Mouse (Mus musculus) forebrain, embryonic 10.5 days (tissue): ENCODE results near the gene Cpn1. TPM values are rescaled to one million over a fixed set of nuclear protein-coding genes. Genes with fewer than 3 reads are reported as not detected.

Experiments used
- DNase-seq: peaks from one replicate; pipeline ENCODE4 v3.0.0-alpha.2; 2017; ENCODE audit warnings: low spot score; ENCODE audit errors: extremely low spot score
- H3K27ac ChIP-seq: fragments of 300-500 bp; sonication (generic); 2 replicates; pipeline ENCODE4 v1.5.1; 2016; ENCODE audit warnings: mild to moderate bottlenecking
- H3K27me3 ChIP-seq: fragments of 300-500 bp; sonication (generic); 2 replicates; pipeline ENCODE4 v1.6.1; 2016; ENCODE audit warnings: mild to moderate bottlenecking; ENCODE audit not compliant: poor library complexity, severe bottlenecking
- H3K36me3 ChIP-seq: fragments of 300-500 bp; sonication (generic); replicated peaks from 2 replicates; pipeline ENCODE4 v1.6.1; 2016; ENCODE audit warnings: mild to moderate bottlenecking, moderate library complexity
- H3K4me1 ChIP-seq: fragments of 300-500 bp; sonication (generic); 2 replicates; pipeline ENCODE4 v1.6.1; 2016
- H3K4me3 ChIP-seq: fragments of 300-500 bp; sonication (generic); 2 replicates; pipeline ENCODE4 v1.5.1; 2016; ENCODE audit warnings: mild to moderate bottlenecking, moderate library complexity
- H3K9me3 ChIP-seq: fragments of 300-500 bp; sonication (generic); 2 replicates; pipeline ENCODE4 v1.6.1; 2016; ENCODE audit warnings: mild to moderate bottlenecking, moderate library complexity
- WGBS: fragments of 180-500 bp; shearing (Covaris S2); methylation state at CpG from one replicate; pipeline ENCODE4 v1.1.7; 2016; 5-methylcytosine and 5-hydroxymethylcytosine counted together
- polyA plus RNA-seq: library from polyadenylated mRNA; unstranded; fragments of >200 nt; fragmentation: Nextera tagmentation; extraction: Ambion mirVana; gene quantifications from 2 replicates; pipeline ENCODE4 v1.2.1, GENCODE M21; 2016

Cpn1 gene
- polyA plus RNA-seq, 1 experiment from 2014 or later: 0.48 TPM

- WGBS: 88% methylated on average over 5 of the region's 5 CpGs
- peaks cover 2% of the 10 kb centered on the region; the same call in 1 of the 2 replicates for H3K36me3 ChIP-seq
Observed at GRCm38 (mm10) chr19:43927967-43928366, 58.4 kb downstream of the Cpn1 start.

DNA sequence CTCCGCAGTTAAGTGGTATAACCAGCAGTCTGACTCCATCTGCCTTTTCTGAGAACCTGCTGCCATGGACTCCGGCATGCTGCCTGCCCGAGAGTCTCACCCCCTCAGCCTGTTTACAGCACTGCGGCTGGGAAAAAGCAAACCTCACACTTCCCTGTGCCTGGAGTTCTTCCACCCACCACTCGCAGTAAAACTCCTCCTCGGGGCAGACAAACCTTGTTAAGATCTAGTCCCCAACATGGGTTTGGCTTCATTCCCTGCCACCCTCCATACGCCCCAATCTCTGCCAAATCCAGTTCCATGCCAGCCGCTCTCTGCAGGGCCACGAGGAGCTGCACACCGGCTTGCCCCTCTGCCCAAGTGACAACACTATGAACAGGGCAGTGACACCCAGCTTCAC, 59.3 kb downstream of the Cpn1 start:
- H3K9me3 ChIP-seq: peaks cover 5% of the 10 kb centered on the region
- H3K27me3 ChIP-seq: peaks cover 4% of the 10 kb centered on the region; the same call in 1 of the 2 replicates
- DNase-seq: no peak
- WGBS: 85% methylated on average over 10 of the region's 10 CpGs
- peaks cover 2% of the 10 kb centered on the region; the same call in 1 of the 2 replicates for H3K36me3 ChIP-seq
- H3K4me3 ChIP-seq: no peak overlapping the region
- no peak overlapping the region for H3K27ac ChIP-seq
- peaks cover 18% of the 10 kb centered on the region for H3K4me1 ChIP-seq

More at GRCm38 (mm10) chr19:43927967-43928366, 58.4 kb downstream of the Cpn1 start:
- Histone ChIP-seq H3K4me1 (peaks cover 18% of the 10 kb centered on the region), H3K4me3 (no peak overlapping the region), H3K9me3 (peaks cover 3% of the 10 kb centered on the region), H3K27ac (no peak overlapping the region), H3K27me3 (peaks cover 4% of the 10 kb centered on the region; the same call in 1 of the 2 replicates)
- no peak for DNase-seq

GRCm38 (mm10) chr19:43926141-43926987, 60.0 kb downstream of the Cpn1 start:
- peaks cover 10% of the 10 kb centered on the region; the same call in 1 of the 2 replicates for H3K27me3 ChIP-seq
- H3K9me3 ChIP-seq: peaks cover 5% of the 10 kb centered on the region
- H3K4me1 ChIP-seq: peaks cover 18% of the 10 kb centered on the region
- no peak overlapping the region for H3K27ac ChIP-seq
- no peak for DNase-seq
- WGBS: 85% methylated on average over 10 of the region's 10 CpGs
- H3K36me3 ChIP-seq: peaks cover 2% of the 10 kb centered on the region; the same call in 1 of the 2 replicates
- no peak overlapping the region for H3K4me3 ChIP-seq

DNA sequence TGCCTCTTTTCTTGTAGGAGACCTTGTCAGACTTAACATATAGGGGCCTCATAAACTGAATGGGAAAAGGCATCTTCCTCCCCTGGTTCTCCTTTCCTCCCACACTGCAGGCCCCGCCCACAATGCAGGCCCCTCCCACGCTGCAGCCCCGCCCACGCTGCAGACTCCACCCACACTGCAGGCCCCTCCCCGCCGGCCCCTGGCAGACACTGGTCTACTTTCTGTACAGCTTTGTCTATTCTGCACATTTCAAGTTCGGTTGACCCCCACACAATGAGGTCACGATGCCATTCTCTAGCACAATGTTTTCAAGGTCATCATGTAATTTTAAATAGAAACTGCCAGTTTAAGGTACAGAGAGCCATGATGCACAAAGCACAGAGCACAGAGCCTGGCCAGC, 62.0 kb downstream of the Cpn1 start:
- 73% methylated on average over 8 of the region's 8 CpGs for WGBS
- Histone ChIP-seq H3K27ac (no peak overlapping the region), H3K36me3 (peaks cover 2% of the 10 kb centered on the region; the same call in 1 of the 2 replicates), H3K4me3 (no peak overlapping the region), H3K4me1 (peaks cover 17% of the 10 kb centered on the region), H3K9me3 (peaks cover 5% of the 10 kb centered on the region), H3K27me3 (peaks cover 20% of the 10 kb centered on the region)
- DNase-seq: no peak

DNA sequence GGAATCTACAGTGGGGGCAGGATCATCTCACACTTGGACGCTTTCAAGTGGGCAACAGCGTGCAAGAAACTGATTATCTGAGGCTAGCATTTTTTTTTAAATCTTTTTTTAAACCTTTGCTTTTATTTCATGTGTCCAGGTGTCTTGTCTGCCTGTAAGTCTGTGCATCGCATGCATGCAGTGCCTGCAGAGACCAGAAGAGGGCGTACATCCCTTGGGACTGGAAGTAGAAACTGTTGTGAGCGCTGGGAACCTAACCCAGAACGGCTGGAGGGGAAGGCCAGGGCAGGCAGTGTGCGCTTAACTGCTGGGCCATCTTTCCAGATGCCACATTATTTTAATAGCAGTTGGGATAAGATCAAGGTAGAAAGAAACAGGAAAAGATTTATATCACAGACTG, 63.4 kb downstream of the Cpn1 start:
- no peak overlapping the region for H3K4me3 ChIP-seq
- WGBS: 92% methylated on average over 7 of the region's 7 CpGs
- DNase-seq: no peak

GRCm38 (mm10) chr19:43921410-43921809, 64.9 kb downstream of the Cpn1 start:
- Histone ChIP-seq H3K9me3 (peaks cover 5% of the 10 kb centered on the region), H3K36me3 (peaks cover 2% of the 10 kb centered on the region; the same call in 1 of the 2 replicates), H3K27me3 (peaks cover 17% of the 10 kb centered on the region), H3K4me1 (peaks cover 15% of the 10 kb centered on the region), H3K4me3 (no peak overlapping the region), H3K27ac (no peak overlapping the region)
- 63% methylated on average over 13 of the region's 13 CpGs for WGBS
- DNase-seq: no peak

More for the DNA sequence above, 63.4 kb downstream of the Cpn1 start:
- Histone ChIP-seq H3K9me3 (peaks cover 5% of the 10 kb centered on the region), H3K4me1 (peaks cover 14% of the 10 kb centered on the region), H3K27me3 (peaks cover 17% of the 10 kb centered on the region), H3K36me3 (peaks cover 2% of the 10 kb centered on the region; the same call in 1 of the 2 replicates), H3K27ac (no peak overlapping the region)

DNA sequence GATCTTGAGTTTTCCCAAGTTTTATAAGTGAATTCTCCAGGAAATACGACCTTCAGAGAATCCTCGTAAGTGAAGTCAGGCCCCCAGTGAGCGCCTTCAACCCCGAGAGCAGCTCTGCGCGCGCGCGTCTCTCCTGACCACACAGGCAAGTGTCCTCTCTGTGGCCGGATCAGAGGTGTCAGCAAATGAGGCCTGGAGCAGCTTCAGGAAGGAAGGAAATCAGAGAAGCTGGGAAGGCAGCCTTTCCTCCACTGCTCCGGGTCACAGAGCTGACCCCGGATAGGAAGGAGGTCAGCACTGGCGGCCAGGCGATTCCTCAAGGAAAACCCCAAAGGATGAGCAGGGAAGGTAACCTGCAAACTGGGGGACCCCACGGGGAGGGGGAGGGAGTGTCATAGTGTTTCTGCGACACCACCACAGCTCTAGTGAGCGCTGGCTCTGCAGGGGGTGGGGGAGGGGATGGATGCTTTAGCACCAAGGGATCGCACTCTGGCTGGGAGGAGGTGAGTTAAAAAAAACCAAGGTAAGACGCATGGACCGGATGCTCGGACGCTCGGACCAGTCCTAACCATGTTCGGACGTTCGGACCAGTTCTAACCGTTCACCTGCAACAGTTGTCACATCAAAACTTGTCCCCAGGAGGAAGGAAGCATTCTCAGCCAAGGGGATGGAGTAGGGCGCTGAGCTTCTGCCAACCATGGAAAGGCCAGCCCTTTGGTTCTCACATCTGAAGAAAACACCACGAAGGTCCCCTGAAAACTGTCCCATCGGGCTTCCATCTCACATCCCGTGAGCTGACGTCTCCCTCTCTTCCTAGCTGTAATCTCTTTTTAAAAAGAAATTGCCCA, 65.7 kb downstream of the Cpn1 start:
- Histone ChIP-seq H3K36me3 (peaks cover 2% of the 10 kb centered on the region; the same call in 1 of the 2 replicates), H3K27ac (no peak overlapping the region), H3K4me1 (peaks cover 15% of the 10 kb centered on the region), H3K4me3 (peak overlapping the region; percentile 29), H3K9me3 (peaks cover 5% of the 10 kb centered on the region), H3K27me3 (peaks cover 17% of the 10 kb centered on the region)
- 15% methylated on average over 32 of the region's 32 CpGs for WGBS
- DNase-seq: no peak

DNA sequence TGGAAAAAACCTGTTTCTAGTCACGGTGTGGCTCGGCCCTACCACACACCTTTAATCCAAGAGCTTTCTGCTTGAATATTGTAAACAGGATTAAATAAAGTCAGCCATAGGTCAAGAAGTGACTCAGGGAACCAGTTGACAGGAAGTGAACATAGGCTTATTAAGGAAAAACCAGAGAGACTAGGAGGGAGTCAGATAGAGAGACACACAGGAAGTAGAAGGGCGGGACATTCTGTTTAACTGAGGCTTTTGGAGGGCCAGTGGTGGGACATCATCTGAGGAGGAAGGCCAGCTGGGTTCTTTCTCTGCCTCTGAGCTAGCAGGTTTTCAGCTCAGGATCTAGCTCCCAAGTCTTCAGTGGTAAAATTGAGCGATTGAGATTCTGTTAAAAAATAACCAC, 66.5 kb downstream of the Cpn1 start:
- Histone ChIP-seq H3K4me1 (peaks cover 15% of the 10 kb centered on the region), H3K27me3 (peaks cover 17% of the 10 kb centered on the region), H3K9me3 (peaks cover 5% of the 10 kb centered on the region), H3K27ac (no peak overlapping the region), H3K36me3 (peaks cover 2% of the 10 kb centered on the region; the same call in 1 of the 2 replicates), H3K4me3 (no peak overlapping the region)
- WGBS: 90% methylated on average over 4 of the region's 4 CpGs
- no peak for DNase-seq

DNA sequence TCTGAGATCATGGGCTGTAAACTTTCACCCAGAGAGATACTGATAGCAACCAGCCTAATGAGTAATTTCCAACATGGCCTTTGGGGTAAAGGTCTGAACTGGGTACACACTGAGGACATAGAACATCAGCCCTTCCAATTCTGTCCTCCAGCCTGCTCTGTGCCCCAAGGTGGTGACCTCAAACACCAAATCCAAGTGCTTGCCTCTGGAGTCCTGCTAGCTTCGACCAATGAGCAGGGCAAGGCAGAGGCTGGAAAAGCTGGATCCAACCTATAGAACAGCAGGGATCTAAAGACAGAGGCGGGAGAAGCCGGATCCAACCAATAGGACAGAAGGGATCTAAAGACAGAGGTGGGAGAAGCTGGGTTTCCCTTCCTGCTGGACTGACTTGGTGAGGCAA, 67.5 kb downstream of the Cpn1 start:
- WGBS: 79% methylated on average over 3 of the region's 3 CpGs
- Histone ChIP-seq H3K4me3 (no peak overlapping the region), H3K27ac (no peak overlapping the region), H3K27me3 (peaks cover 17% of the 10 kb centered on the region), H3K9me3 (peaks cover 5% of the 10 kb centered on the region), H3K36me3 (peaks cover 2% of the 10 kb centered on the region; the same call in 1 of the 2 replicates), H3K4me1 (peaks cover 20% of the 10 kb centered on the region)
- DNase-seq: no peak

- WGBS: 89% methylated on average over 6 of the region's 6 CpGs
- peaks cover 17% of the 10 kb centered on the region for H3K27me3 ChIP-seq
- no peak overlapping the region for H3K27ac ChIP-seq
- H3K9me3 ChIP-seq: no peaks in the 10 kb centered on the region; the same call in 1 of the 2 replicates
- H3K4me1 ChIP-seq: peaks cover 20% of the 10 kb centered on the region
- DNase-seq: no peak
- H3K36me3 ChIP-seq: no peaks in the 10 kb centered on the region
- H3K4me3 ChIP-seq: no peak overlapping the region
Observed at GRCm38 (mm10) chr19:43917763-43918162, 68.6 kb downstream of the Cpn1 start.

GRCm38 (mm10) chr19:43917406-43917691, 69.0 kb downstream of the Cpn1 start:
- peaks cover 20% of the 10 kb centered on the region for H3K4me1 ChIP-seq
- H3K9me3 ChIP-seq: no peaks in the 10 kb centered on the region
- no peak overlapping the region for H3K4me3 ChIP-seq
- no peak overlapping the region for H3K27ac ChIP-seq
- H3K36me3 ChIP-seq: no peaks in the 10 kb centered on the region
- no peak for DNase-seq
- H3K27me3 ChIP-seq: peaks cover 17% of the 10 kb centered on the region
- 86% methylated on average over 2 of the region's 2 CpGs for WGBS

DNA sequence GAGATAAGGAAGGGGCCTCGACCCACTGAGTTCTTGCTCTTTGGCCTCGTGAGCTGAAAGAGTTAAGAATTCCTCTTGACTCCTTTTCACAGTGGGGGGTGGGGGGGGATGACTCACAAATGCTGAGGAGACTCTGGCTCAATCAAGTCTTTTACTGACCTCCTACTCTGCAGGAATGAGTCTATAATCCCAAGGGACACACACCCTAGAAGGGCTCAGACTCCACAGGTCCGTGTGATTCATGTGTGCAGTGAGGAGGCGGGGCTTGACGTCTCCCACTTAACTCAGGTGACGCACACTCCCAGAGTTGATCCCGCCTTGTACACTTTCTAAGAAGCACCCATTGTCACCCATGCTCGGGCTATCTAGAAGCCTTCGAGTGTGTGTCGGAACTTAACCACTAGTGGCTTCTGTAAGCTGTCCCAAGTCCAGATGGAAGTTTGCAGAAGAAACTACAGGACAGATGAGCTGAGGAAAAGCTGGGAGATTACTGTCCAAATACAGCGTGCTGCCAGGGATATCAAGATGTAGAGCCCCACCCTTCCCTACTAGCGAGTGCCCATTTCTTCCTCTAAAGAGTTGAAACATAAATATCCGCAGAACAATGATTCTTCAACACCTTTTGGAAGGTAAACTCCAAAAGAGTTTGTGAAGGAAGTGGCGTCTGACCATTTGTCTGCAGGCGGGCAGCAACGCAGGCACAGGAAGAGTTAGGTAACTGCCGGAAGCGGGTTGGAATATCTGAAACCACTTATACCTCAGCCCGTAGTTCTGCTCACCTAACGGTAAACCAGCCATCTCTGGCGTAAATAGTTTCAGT, 69.6 kb downstream of the Cpn1 start:
- Histone ChIP-seq H3K4me3 (no peak overlapping the region), H3K36me3 (no peaks in the 10 kb centered on the region), H3K9me3 (no peaks in the 10 kb centered on the region), H3K27me3 (peaks cover 15% of the 10 kb centered on the region), H3K4me1 (peaks cover 20% of the 10 kb centered on the region), H3K27ac (no peak overlapping the region)
- 71% methylated on average over 21 of the region's 21 CpGs for WGBS
- DNase-seq: no peak
